In the genomic region with DNA sequence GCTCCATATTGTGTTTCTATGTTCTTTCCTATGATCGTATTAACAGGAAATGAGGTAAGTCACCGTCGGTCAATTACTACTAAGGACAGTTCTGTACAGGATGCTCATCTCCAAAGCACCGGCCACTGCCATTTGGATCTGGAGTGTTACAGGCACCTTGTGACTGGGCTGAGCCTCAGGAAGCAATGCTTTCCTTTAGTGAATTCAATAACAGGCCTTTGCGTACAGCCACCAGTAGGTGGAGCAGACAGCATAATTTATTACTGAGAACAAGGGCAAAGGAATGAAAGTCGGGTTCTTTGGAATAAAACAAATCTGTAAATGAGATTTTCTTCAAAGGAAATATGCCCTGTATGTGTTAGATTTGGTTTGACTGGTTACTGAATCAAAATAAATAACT, we compare ENCODE assay signal across 7 mouse cellular contexts.
DNase-seq lines count a peak whose midpoint lies in the region; ATAC-seq lines count a peak whose summit lies in the region.

No protein-coding gene starts in this region.

- no peaks in the 10 kb centered on the region for H3K9me3 ChIP-seq in forebrain, embryonic 14.5 days (replicated peaks; ENCODE audit: control insufficient read depth, low read length)
- H3K9me3 ChIP-seq in limb, embryonic 11.5 days (ENCODE audit: control insufficient read depth, low read length) = no peaks in the 10 kb centered on the region

- no peaks in the 10 kb centered on the region for H3K36me3 ChIP-seq in forebrain, embryonic 14.5 days (ENCODE audit: control insufficient read depth, insufficient read depth, low read length)
- no peaks in the 10 kb centered on the region for H3K36me3 ChIP-seq in limb, embryonic 11.5 days (ENCODE audit: control insufficient read depth, insufficient read depth, low read length)

- ATAC-seq in forebrain, embryonic 14.5 days = peak; percentile 61
- no peak for ATAC-seq in limb, embryonic 11.5 days (ENCODE audit: insufficient number of reproducible peaks, low FRiP score, low TSS enrichment, low read depth)

- no peaks in the 10 kb centered on the region for H3K4me1 ChIP-seq in forebrain, embryonic 14.5 days (ENCODE audit: control insufficient read depth, insufficient read depth, low read length)
- no peaks in the 10 kb centered on the region for H3K4me1 ChIP-seq in limb, embryonic 11.5 days (ENCODE audit: control insufficient read depth, insufficient read depth, low read length)

- H3K9ac ChIP-seq in forebrain, embryonic 14.5 days (ENCODE audit: low read length) = no peak overlapping the region
- H3K9ac ChIP-seq in limb, embryonic 11.5 days (ENCODE audit: low read length) = no peak overlapping the region

- 37% methylated on average over 6 of the region's 6 CpGs for WGBS in forebrain, embryonic 14.5 days
- 42% methylated on average over 6 of the region's 6 CpGs for WGBS in limb, embryonic 11.5 days

- no peak overlapping the region for H3K4me3 ChIP-seq in forebrain, embryonic 14.5 days (ENCODE audit: low read depth, low read length)
- no peak overlapping the region for H3K4me3 ChIP-seq in limb, embryonic 11.5 days (ENCODE audit: low read depth, low read length)

- DNase-seq in 416B (ENCODE audit: low read depth) = peak; percentile 62
- peak; percentile 20 for DNase-seq in CD4-positive helper T cell, adult 2 months (ENCODE audit: low read depth, low spot score)
- peak; percentile 23 for DNase-seq in c-Kit-positive CD71-negative TER-119-negative erythroid progenitor cells, embryonic 14.5 days (ENCODE audit: low read depth)
- DNase-seq in forebrain, embryonic 14.5 days (ENCODE audit: low spot score) = peak; percentile 90
- peak; percentile 30 to 71 for DNase-seq in kidney, adult 8-10 months
- DNase-seq in limb, embryonic 11.5 days (ENCODE audit: low spot score) = peak; percentile 58
- peak; percentile 37 for DNase-seq in retina, postnatal 7 days (ENCODE audit: low read depth, low spot score)

- no peak overlapping the region for H3K27ac ChIP-seq in forebrain, embryonic 14.5 days (ENCODE audit: low read depth, low read length)
- no peak overlapping the region for H3K27ac ChIP-seq in limb, embryonic 11.5 days (replicated peaks; ENCODE audit: low read depth, low read length)

- H3K27me3 ChIP-seq in forebrain, embryonic 14.5 days (replicated peaks; ENCODE audit: control insufficient read depth, insufficient read depth, low read length) = no peaks in the 10 kb centered on the region
- no peaks in the 10 kb centered on the region for H3K27me3 ChIP-seq in limb, embryonic 11.5 days (ENCODE audit: control insufficient read depth, insufficient read depth, low read length)

- no peak overlapping the region for H3K4me2 ChIP-seq in forebrain, embryonic 14.5 days (ENCODE audit: low read length)
- no peak overlapping the region for H3K4me2 ChIP-seq in limb, embryonic 11.5 days (ENCODE audit: low read depth, severe bottlenecking)

Comparison
In these comparisons a context has a peak if more than half of its experiments do, and no peak if none do; other contexts are left out.
1. DNase-seq: peak in every context shown above with its lines; median percentile 90 in forebrain, embryonic 14.5 days; 62 in 416B; 58 in limb, embryonic 11.5 days; 50 in kidney, adult 8-10 months; 37 in retina, postnatal 7 days; 23 in c-Kit-positive CD71-negative TER-119-negative erythroid progenitor cells, embryonic 14.5 days; 20 in CD4-positive helper T cell, adult 2 months.